Mouse (Mus musculus) cerebral cortex, adult 2 months (tissue): ENCODE results near the gene Nol10.

ENCODE experiments used
- WGBS: fragments of 180-500 bp; shearing (Covaris S2); methylation state at CpG from one replicate; pipeline ENCODE4 v1.1.7; 2018; 5-methylcytosine and 5-hydroxymethylcytosine counted together

Nol10 gene

GRCm38 (mm10) chr12:17366981-17367380 lies 18.7 kb downstream of the Nol10 start:
- 52% methylated on average over 5 of the region's 5 CpGs for WGBS

GRCm38 (mm10) chr12:17369111-17369510 lies 20.9 kb downstream of the Nol10 start:
- WGBS: 87% methylated on average over 3 of the region's 3 CpGs

- 83% methylated on average over 7 of the region's 7 CpGs for WGBS
Observed at GRCm38 (mm10) chr12:17369551-17370325, 21.5 kb downstream of the Nol10 start.

- WGBS: 93% methylated on average over 8 of the region's 8 CpGs
Observed at GRCm38 (mm10) chr12:17371589-17372235, 23.5 kb downstream of the Nol10 start.

GRCm38 (mm10) chr12:17372696-17373095 lies 24.4 kb downstream of the Nol10 start:
- 77% methylated on average over 3 of the region's 3 CpGs for WGBS

- WGBS: 80% methylated on average over 5 of the region's 5 CpGs
Observed at GRCm38 (mm10) chr12:17373470-17373975, 25.3 kb downstream of the Nol10 start.

GRCm38 (mm10) chr12:17375243-17375642 lies 27.0 kb downstream of the Nol10 start:
- whole genome bisulfite sequencing: 90% methylated on average over 4 of the region's 4 CpGs

- 79% methylated on average over 6 of the region's 6 CpGs for WGBS
Observed at GRCm38 (mm10) chr12:17376521-17376920, 28.3 kb downstream of the Nol10 start.

GRCm38 (mm10) chr12:17380991-17381390 lies 32.7 kb downstream of the Nol10 start:
- WGBS: 77% methylated on average over 6 of the region's 6 CpGs

- WGBS: 88% methylated on average over 7 of the region's 7 CpGs
Observed at GRCm38 (mm10) chr12:17382759-17383158, 34.5 kb downstream of the Nol10 start.

- whole genome bisulfite sequencing: 82% methylated on average over 3 of the region's 3 CpGs
Observed at GRCm38 (mm10) chr12:17386896-17387295, 38.6 kb downstream of the Nol10 start.

- 86% methylated on average over 12 of the region's 12 CpGs for whole genome bisulfite sequencing
Observed at GRCm38 (mm10) chr12:17387332-17388135, 39.3 kb downstream of the Nol10 start.

GRCm38 (mm10) chr12:17388136-17388437 lies 39.8 kb downstream of the Nol10 start:
- WGBS: 100% methylated on average over 1 of the region's 1 CpGs

GRCm38 (mm10) chr12:17390510-17390909 lies 42.3 kb downstream of the Nol10 start:
- WGBS: 23% methylated on average over 4 of the region's 4 CpGs

GRCm38 (mm10) chr12:17393148-17393547 lies 44.9 kb downstream of the Nol10 start:
- 58% methylated on average over 13 of the region's 13 CpGs for WGBS

- WGBS: 53% methylated on average over 2 of the region's 2 CpGs
Observed at GRCm38 (mm10) chr12:17397150-17397549, 48.9 kb downstream of the Nol10 start.

- 93% methylated on average over 1 of the region's 1 CpGs for WGBS
Observed at GRCm38 (mm10) chr12:17401419-17401818, 53.2 kb downstream of the Nol10 start.

GRCm38 (mm10) chr12:17402116-17402515 lies 53.9 kb downstream of the Nol10 start:
- 82% methylated on average over 3 of the region's 3 CpGs for WGBS

GRCm38 (mm10) chr12:17403998-17404397 lies 55.7 kb downstream of the Nol10 start:
- WGBS: over 99% methylated on average over 4 of the region's 4 CpGs

GRCm38 (mm10) chr12:17406825-17407224 lies 58.6 kb downstream of the Nol10 start:
- 97% methylated on average over 4 of the region's 4 CpGs for WGBS

GRCm38 (mm10) chr12:17408312-17408711 lies 60.1 kb downstream of the Nol10 start:
- WGBS: 79% methylated on average over 7 of the region's 7 CpGs

GRCm38 (mm10) chr12:17411242-17411641 lies 63.0 kb downstream of the Nol10 start:
- WGBS: 87% methylated on average over 2 of the region's 2 CpGs
